Mouse (Mus musculus) layer of hippocampus, postnatal 25 days (tissue): ENCODE measurements around the gene 5530401A14Rik. TPM values are rescaled to one million over a fixed set of nuclear protein-coding genes. Genes with fewer than 3 reads are reported as not detected.

ENCODE experiments used
- DNase-seq, 2 experiments: peaks; one replicate each; pipeline ENCODE4 v3.0.0; 2022; ENCODE audit warnings: mixed read lengths in 2 of 2, low spot score in 1 of 2; ENCODE audit errors: extremely low spot score in 1 of 2
- total RNA-seq, 2 experiments: library from RNA; stranded (reverse); gene quantifications; 2 replicates each; pipeline ENCODE4 v1.2.3; 2021

Gene 5530401A14Rik
- total RNA-seq, 2 experiments from 2014 or later: 0.12 to 0.15 TPM

- DNase-seq: no peak
Observed at GRCm38 (mm10) chr11:81923626-81924025, 63.2 kb downstream of the 5530401A14Rik start.

DNA sequence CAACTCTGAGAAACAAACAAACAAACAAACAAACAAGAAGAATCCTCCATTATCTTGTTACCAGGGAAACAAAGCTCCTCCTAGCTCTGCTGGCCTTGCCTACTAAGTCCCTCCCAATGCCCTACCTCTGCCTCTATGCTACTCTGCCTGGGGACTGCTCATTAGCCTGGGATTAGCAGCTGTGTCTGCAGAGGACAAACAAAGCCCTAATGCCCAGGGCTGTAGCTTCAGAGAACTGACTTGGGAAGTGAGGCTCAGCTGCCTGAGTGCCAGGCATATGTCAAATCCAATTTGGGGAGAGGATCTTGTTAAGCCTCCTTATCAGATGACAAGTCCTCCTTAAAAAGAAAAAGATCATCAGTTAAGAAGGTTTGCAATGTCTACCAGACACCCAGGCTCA, 65.9 kb downstream of the 5530401A14Rik start:
- no peak for DNase-seq

DNA sequence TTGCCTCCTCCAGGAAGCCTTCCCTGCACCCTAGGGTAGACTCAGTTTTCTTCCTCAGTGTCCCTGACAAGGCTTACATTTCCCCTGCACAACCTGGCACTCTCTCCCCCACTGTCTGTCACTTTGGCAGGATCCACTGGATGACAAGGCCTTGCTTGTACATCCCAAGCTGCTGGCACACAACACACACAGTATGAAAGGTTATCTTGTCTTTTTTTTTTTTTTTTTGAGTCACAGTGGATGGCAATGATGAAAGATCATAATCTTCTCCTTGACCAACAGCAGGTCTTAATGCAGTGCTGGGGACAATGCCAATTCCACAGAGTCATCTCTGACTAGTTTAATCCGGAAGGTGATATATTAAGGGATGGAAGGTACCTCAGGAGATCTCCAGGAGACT, 77.0 kb downstream of the 5530401A14Rik start:
- DNase-seq: no peak

DNA sequence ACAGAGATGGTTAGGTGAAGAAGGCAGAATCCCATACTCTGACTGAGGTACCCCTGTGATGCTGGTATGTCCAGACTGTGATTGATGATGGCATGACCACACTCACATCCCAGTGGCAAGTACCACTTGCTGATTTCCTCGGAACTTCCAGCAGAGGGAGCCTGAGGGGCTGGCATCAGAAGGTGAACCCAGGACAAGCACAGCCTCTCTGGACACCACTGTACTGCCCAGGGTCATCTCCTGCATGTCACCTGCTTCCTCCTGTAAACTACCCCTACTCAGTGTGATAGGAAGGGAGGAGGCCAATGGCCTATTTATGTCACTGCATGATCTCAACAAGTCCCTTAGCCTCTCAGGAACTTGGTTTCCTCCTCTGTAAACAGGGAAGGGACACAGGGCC, 80.5 kb downstream of the 5530401A14Rik start:
- DNase-seq: peak in 1 of 2 experiments; percentile 28

DNA sequence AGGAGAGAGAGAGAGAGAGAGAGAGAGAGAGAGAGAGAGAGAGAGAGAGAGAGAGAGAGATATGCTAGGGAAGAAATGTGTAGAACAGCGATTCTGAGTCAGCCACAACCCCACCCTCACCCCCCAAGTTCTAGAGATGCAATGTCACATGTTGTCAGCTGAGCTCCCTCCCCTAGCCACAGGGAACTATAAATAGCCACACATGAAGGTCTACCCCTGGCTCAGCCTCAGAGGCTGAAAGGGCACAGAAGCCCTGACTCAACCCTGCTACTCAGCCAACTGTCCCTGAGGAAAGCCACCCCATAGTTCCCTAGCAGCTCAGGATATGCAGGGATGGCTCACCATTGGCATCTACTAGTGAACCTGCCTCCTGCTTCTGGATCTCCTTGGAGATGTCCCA, 81.7 kb downstream of the 5530401A14Rik start:
- no peak for DNase-seq

Other genes with a start within 250 kb of the 5530401A14Rik start
- gene Asic2, start 107.8 kb downstream of the 5530401A14Rik start, total RNA-seq: 10 to 100 TPM; 58.4 to 61.0 TPM
- not detected for gene Ccl2, start 174.9 kb downstream of the 5530401A14Rik start, total RNA-seq
- gene Gm17268, start 177.9 kb downstream of the 5530401A14Rik start, total RNA-seq: not detected
- not detected for gene Ccl7, start 185.0 kb downstream of the 5530401A14Rik start, total RNA-seq
- under 1 TPM; 0.34 to 0.35 TPM for gene Ccl11, start 197.2 kb downstream of the 5530401A14Rik start, total RNA-seq
- not detected for gene Ccl12, start 241.2 kb downstream of the 5530401A14Rik start, total RNA-seq